Mouse (Mus musculus) megakaryocyte, embryonic 14.5 days (primary cell): ENCODE measurements at regions not wholly inside any gene's neighbourhood (a gene's known extent, or its start where the extent isn't known, plus 50 kb on each side); places are given as distances from the start of the nearest gene placed in this dataset.

Experiments
- FLI1 ChIP-seq: IDR thresholded peaks from 2 replicates; pipeline ENCODE4 v1.6.1; 2012; ENCODE audit warnings: low read length, inconsistent platforms, mixed read lengths
- GATA1 ChIP-seq: IDR thresholded peaks from 3 replicates; pipeline ENCODE4 v1.6.1; 2012; ENCODE audit warnings: mixed read lengths, low read length, inconsistent platforms, borderline replicate concordance

DNA sequence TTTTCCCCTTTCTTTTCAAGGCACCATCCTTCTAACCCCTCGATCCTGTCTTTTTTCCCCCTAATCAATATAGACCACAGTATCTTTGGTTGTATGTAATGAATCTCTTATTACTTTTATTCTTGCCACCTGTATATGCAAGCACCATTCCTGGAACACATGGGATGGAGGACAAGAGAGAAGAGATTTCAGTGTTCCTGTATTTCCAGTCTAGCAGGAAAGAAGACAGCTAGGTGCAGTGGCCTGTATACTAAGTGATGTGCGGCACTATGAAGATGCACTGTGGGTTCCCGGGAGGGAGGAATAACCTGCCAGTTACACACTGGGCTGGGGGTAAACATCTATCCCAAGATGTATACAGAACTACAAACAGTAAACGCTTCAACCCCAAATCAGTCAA, 152.4 kb upstream of the Zfp706 start:
- no peak for TF ChIP-seq FLI1
- no peak for TF ChIP-seq GATA1
